Mouse (Mus musculus) limb, embryonic 12.5 days (tissue): Measurements from ENCODE around the gene Olfr521. TPM values are rescaled to one million over a fixed set of nuclear protein-coding genes. Genes with fewer than 3 reads are reported as not detected.
"Not testable (repeated sequence)": the region's sequence is repeated elsewhere in the genome, so short reads cannot be mapped to it uniquely, and the experiment has no call there.

ENCODE experiments used
- ATAC-seq: fragments of 200-750 bp; cut with Nextera tagmentation; 2 replicates; pipeline ENCODE4 v1.8.0; 2017; ENCODE audit warnings: low read depth, moderate TSS enrichment; ENCODE audit not compliant: insufficient number of reproducible peaks, insufficient read depth, low FRiP score, low TSS enrichment
- H3K27ac ChIP-seq: fragments of 300-500 bp; sonication (generic); 2 replicates; pipeline ENCODE4 v1.5.1; 2016; ENCODE audit warnings: mild to moderate bottlenecking, moderate library complexity
- H3K27me3 ChIP-seq: fragments of 300-500 bp; sonication (generic); 2 replicates; pipeline ENCODE4 v1.6.1; 2016; ENCODE audit warnings: mild to moderate bottlenecking, moderate library complexity
- H3K36me3 ChIP-seq: fragments of 300-500 bp; sonication (generic); 2 replicates; pipeline ENCODE4 v1.6.1; 2016; ENCODE audit warnings: mild to moderate bottlenecking, moderate library complexity
- H3K4me1 ChIP-seq: fragments of 300-500 bp; sonication (generic); replicated peaks from 2 replicates; pipeline ENCODE4 v1.6.1; 2016
- H3K4me2 ChIP-seq: fragments of 300-500 bp; sonication (generic); 2 replicates; pipeline ENCODE4 v1.6.1; 2016; ENCODE audit warnings: mild to moderate bottlenecking, moderate library complexity
- H3K4me3 ChIP-seq: fragments of 300-500 bp; sonication (generic); replicated peaks from 2 replicates; pipeline ENCODE4 v1.5.1; 2016; ENCODE audit warnings: mild to moderate bottlenecking
- H3K9ac ChIP-seq: fragments of 300-500 bp; sonication (generic); replicated peaks from 2 replicates; pipeline ENCODE4 v1.6.1; 2016; ENCODE audit warnings: mild to moderate bottlenecking, moderate library complexity
- H3K9me3 ChIP-seq: fragments of 300-500 bp; sonication (generic); 2 replicates; pipeline ENCODE4 v1.6.1; 2016; ENCODE audit warnings: mild to moderate bottlenecking, moderate library complexity
- WGBS: fragments of 180-500 bp; shearing (Covaris S2); methylation state at CpG from one replicate; pipeline ENCODE4 v1.1.7; 2016; 5-methylcytosine and 5-hydroxymethylcytosine counted together
- polyA plus RNA-seq: library from polyadenylated mRNA; unstranded; fragments of >200 nt; fragmentation: Nextera tagmentation; extraction: Ambion mirVana; gene quantifications from 2 replicates; pipeline ENCODE4 v1.2.1, GENCODE M21; 2016

Olfr521 gene
- polyA plus RNA-seq, 1 experiment from 2014 or later = not detected

DNA sequence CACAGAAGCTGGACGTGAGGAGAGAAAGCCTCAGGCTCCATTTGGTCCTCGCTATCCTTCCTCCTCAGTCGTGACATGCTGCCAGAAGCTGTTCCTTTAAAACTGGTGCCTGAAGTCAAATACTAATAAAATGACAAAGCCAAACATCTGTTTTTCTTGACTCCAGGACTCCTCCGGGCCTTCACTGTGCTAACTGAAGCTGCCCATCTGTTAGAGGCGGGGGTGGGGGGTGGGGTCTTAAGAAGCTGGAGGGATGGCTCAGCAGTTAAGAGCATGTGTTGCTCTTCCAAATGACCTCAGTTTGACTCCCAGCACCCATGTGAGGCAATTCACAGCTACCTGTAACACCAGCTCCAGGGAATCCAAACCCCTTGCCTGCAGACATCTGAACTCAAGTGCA lies 25.3 kb downstream of the Olfr521 start:
- Histone ChIP-seq H3K9me3 (no peaks in the 10 kb centered on the region), H3K27me3 (peaks cover 3% of the 10 kb centered on the region; the same call in 1 of the 2 replicates), H3K36me3 (no peaks in the 10 kb centered on the region), H3K9ac (no peak overlapping the region), H3K27ac (peak overlapping the region; percentile 56; the same call in 1 of the 2 replicates), H3K4me2 (no peak overlapping the region), H3K4me3 (no peak overlapping the region), H3K4me1 (peaks cover 15% of the 10 kb centered on the region)
- ATAC-seq = peak; percentile 52; the same call in 1 of the 2 replicates
- WGBS = 10% methylated on average over 5 of the region's 5 CpGs

DNA sequence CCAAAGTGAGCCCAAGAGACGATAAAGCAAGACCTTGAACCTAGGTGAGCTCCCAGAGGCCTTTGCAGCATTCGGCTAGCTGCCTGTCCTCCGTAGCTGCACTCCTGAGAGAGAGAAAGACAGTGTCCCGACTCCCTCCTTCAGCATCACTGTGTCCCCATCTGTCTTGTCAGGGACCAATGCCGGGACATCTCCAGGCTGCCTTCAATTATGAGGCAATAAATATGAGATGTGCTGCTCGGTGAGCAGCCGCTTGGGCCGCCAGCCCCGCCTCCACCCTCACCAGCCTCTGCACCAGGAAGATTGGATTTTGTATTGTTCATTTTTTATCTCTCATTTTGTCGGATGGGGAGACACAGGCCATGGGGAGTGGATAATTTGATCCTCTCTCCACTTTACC lies 27.5 kb downstream of the Olfr521 start:
- H3K27me3 ChIP-seq = peaks cover 17% of the 10 kb centered on the region
- H3K9ac ChIP-seq = no peak overlapping the region
- H3K4me1 ChIP-seq = peaks cover 21% of the 10 kb centered on the region
- no peaks in the 10 kb centered on the region for H3K36me3 ChIP-seq
- WGBS = 70% methylated on average over 10 of the region's 10 CpGs
- ATAC-seq = no peak
- H3K9me3 ChIP-seq = no peaks in the 10 kb centered on the region
- H3K4me3 ChIP-seq = no peak overlapping the region
- no peak overlapping the region for H3K27ac ChIP-seq
- H3K4me2 ChIP-seq = no peak overlapping the region

DNA sequence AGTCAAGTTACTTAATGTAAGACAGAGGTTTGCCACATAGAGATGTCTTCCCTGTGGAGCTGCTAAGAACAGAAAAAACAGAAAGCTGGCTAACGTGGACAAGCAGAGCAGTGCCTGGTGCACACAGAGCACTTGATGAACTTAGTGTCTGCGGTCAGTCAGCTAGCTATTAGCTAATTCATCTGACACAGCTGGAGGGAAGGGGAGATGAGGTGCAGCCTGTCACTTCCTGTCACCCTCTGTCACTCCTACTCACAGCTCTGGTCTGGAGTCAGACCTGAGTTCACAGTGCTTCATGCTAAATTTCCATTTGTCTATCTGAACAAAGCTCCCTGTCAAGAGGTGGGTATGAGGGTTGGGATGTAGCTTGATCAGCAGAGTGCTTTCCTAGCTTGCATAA lies 30.8 kb downstream of the Olfr521 start:
- ATAC-seq = no peak
- Histone ChIP-seq H3K36me3 (no peaks in the 10 kb centered on the region), H3K27ac (no peak overlapping the region), H3K4me1 (peaks cover 15% of the 10 kb centered on the region), H3K27me3 (peaks cover 42% of the 10 kb centered on the region), H3K4me2 (no peak overlapping the region), H3K9me3 (no peaks in the 10 kb centered on the region), H3K9ac (no peak overlapping the region), H3K4me3 (no peak overlapping the region)
- WGBS = 61% methylated on average over 2 of the region's 2 CpGs

DNA sequence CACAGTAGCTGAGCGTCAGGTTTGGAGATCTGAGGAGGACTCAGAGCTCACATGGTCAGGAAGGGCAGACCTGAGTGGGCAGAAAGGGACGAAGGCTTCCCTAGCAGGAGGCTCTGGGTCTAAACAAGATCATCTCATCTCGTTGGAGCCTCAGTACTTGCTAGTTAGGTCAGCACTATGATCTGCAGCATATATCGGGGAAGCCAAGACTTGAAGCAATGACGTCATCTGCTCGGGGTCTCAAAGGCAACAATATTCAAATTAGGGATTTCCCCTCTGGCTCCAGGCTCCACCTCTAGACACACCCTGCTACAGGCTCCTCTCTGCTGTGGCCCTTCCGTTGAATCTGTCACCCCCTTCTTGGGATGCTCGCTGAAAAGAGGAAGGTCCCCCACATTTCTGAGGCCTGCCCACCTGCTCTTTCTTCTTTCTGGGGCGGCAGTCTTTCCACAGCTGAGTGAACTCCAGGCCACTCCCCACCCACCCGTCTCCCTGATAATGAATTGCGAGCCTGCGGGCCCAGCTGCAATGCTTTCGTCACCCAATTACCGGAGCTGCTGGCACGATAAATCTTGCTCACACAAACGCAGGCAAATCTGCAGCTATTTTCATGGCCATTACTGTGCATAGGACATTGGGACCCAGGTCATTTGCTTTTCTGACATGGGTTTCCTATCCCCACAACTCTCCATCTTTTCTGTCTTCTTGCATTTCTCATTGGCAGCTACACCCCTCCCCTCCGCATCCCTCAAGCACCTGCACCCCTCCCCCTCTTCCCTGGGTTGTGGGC lies 32.1 kb downstream of the Olfr521 start:
- 11% methylated on average over 17 of the region's 17 CpGs for WGBS
- Histone ChIP-seq H3K4me1 (peaks cover 15% of the 10 kb centered on the region), H3K9ac (no peak overlapping the region), H3K4me3 (no peak overlapping the region; the same call in 1 of the 2 replicates), H3K4me2 (peak overlapping the region; percentile 41), H3K27ac (no peak overlapping the region), H3K9me3 (no peaks in the 10 kb centered on the region), H3K36me3 (no peaks in the 10 kb centered on the region), H3K27me3 (peaks cover 46% of the 10 kb centered on the region)
- ATAC-seq = no peak

DNA sequence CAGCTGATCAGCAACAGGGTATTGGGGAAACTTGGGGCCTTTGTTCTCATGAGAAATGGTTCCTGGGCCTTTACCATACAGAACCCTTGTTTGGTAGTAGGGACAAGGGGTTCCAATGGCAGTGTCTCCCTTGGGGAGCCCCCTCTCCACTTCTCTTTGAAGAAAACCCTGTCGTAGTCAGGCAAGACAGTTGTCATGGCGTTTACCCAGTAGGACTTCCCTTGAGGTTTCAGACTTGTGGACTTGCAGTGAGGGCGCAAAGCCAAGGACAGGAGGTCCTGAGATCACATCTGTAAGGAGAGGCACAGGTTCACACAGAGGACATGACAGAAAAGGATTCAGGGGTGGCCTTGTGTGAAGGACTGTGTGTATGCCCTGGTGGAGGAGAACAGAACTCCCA lies 33.2 kb downstream of the Olfr521 start:
- Histone ChIP-seq H3K9me3 (no peaks in the 10 kb centered on the region), H3K36me3 (no peaks in the 10 kb centered on the region), H3K4me3 (no peak overlapping the region), H3K4me1 (peaks cover 15% of the 10 kb centered on the region), H3K4me2 (no peak overlapping the region), H3K27me3 (peaks cover 46% of the 10 kb centered on the region), H3K27ac (no peak overlapping the region), H3K9ac (no peak overlapping the region)
- WGBS = 80% methylated on average over 3 of the region's 3 CpGs
- ATAC-seq = no peak

DNA sequence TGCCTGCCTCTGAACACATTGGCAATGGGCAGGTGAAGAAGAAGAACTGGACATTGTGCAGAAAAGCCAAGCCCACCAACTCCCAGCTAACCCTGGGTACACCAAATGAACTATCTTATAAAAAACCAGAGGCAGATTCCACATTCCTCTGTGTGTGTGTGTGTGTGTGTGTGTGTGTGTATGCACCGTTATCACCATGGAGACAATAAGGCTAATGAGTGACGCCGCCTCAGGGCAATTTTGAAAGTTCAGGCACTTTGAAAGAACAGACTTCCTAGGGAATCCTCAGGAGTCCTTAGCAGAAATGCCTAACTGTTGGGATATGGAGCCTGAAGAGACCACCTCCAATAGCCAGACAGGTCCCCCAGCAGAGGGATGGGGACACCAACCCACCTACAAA lies 34.0 kb downstream of the Olfr521 start:
- no peak overlapping the region for H3K4me3 ChIP-seq
- no peak for ATAC-seq
- H3K4me1 ChIP-seq = peaks cover 15% of the 10 kb centered on the region
- H3K27ac ChIP-seq = no peak overlapping the region
- no peak overlapping the region for H3K9ac ChIP-seq
- 78% methylated on average over 3 of the region's 3 CpGs for WGBS
- no peaks in the 10 kb centered on the region for H3K9me3 ChIP-seq
- no peak overlapping the region for H3K4me2 ChIP-seq
- H3K27me3 ChIP-seq = peaks cover 44% of the 10 kb centered on the region
- H3K36me3 ChIP-seq = no peaks in the 10 kb centered on the region

DNA sequence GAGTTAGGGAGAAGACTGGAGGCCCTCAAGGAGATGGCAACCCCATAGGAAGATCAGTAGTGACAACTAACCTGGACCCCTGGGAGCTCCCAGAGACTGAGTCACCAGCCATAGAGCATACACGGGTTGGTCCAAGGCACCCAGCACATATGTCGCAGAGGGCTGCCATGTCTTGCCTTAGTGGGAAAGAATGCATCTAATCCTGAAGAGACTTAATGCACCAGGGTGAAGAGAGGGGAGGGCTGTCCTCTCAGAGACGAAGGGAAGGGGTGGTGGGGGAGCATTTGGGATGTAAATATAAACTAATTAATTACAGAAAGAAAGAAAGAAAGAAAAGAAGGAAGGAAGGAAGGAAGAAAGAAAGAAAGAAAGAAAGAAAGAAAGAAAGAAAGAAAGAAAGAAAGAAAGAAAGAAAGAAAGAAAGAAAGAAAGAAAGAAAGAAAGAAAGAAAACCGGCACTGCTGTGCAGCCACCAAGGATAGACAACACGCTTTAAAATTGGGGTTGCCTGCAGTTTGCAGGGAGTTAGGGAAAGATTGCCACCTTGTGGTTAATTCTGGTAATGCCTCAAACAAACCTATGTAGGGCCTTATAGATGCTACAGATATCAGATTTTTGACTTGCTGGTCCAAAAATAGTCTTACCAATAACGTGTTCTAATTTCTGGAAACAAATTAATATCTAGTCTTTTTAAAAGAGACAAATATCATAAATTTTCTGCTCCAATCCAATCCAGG lies 34.8 kb downstream of the Olfr521 start:
- H3K4me1 ChIP-seq = peaks cover 15% of the 10 kb centered on the region
- no peak overlapping the region for H3K4me3 ChIP-seq
- H3K27me3 ChIP-seq = peaks cover 42% of the 10 kb centered on the region
- WGBS = 36% methylated on average over 6 of the region's 6 CpGs
- H3K27ac ChIP-seq = no peak overlapping the region
- H3K36me3 ChIP-seq = no peaks in the 10 kb centered on the region
- no peak overlapping the region for H3K4me2 ChIP-seq
- no peak for ATAC-seq
- H3K9ac ChIP-seq = no peak overlapping the region
- H3K9me3 ChIP-seq = no peaks in the 10 kb centered on the region

DNA sequence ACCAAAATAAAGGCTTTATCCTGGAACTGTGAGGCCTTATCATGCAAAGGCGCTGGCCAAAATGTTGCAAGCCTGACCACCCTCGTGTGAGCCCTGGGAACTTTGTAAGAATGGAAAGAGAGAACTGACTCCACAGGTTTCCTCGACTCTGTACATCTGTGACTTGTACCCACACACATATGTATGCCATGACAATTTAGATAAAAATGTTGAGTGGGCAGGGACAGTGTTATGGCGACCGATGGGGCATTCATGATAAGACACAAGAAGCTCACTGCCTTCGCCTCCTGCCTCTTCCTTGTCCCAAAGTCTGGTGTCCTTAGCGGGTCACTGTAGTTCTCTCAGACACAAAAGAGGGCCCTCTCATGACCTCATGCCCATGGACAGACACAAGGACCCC lies 35.8 kb downstream of the Olfr521 start:
- H3K4me3 ChIP-seq = no peak overlapping the region
- H3K4me2 ChIP-seq = no peak overlapping the region
- WGBS = 78% methylated on average over 7 of the region's 7 CpGs
- no peak overlapping the region for H3K27ac ChIP-seq
- peaks cover 15% of the 10 kb centered on the region for H3K4me1 ChIP-seq
- H3K36me3 ChIP-seq = no peaks in the 10 kb centered on the region
- no peak overlapping the region for H3K9ac ChIP-seq
- no peaks in the 10 kb centered on the region for H3K9me3 ChIP-seq
- no peak for ATAC-seq
- H3K27me3 ChIP-seq = peaks cover 38% of the 10 kb centered on the region

DNA sequence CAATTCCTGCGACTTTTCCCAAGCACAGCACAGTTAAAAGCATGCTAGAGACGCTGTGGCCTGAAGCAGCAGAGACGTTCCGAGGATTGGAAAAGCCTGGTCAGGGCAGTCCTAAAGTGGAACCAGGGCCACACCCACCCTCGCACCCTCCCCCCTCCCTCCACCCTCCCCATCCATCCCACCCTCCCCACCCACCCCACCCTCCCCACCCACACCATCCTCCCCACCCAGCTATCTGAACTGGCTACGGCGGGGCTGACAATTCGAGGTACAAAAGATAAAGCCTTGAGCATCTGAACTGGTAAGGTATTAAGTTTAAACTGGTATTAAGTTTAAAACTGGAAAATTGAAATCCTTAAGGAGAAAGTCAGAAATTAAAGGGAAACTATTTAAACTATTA lies 40.2 kb downstream of the Olfr521 start:
- H3K9ac ChIP-seq = no peak overlapping the region
- no peak overlapping the region for H3K27ac ChIP-seq
- 67% methylated on average over 8 of the region's 8 CpGs for whole genome bisulfite sequencing
- no peaks in the 10 kb centered on the region for H3K4me1 ChIP-seq
- no peak overlapping the region for H3K4me3 ChIP-seq
- H3K9me3 ChIP-seq = no peaks in the 10 kb centered on the region
- ATAC-seq = no peak
- no peak overlapping the region for H3K4me2 ChIP-seq
- H3K27me3 ChIP-seq = peaks cover 9% of the 10 kb centered on the region; the same call in 1 of the 2 replicates
- no peaks in the 10 kb centered on the region for H3K36me3 ChIP-seq

DNA sequence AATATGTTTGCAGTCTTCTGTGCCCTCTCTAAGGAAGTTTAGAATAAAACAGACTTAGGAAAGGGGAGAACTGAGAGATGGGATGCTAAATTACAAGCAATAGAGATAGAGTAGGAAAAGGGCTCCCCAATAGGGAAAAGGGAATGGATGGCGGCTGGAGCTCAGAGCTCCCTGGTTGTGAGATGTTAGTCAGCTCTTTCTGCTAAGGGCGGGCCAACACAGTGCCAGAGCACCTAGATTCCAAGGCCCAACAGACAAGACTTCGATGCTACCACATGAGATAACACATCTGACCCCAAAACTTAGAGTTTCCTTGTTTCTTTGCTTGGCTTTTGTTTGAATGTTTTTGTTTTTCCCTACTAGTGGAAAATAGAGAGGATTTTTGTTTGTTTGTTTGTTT lies 40.7 kb downstream of the Olfr521 start:
- not testable (repeated sequence) for H3K27ac ChIP-seq, H3K4me3 ChIP-seq, H3K27me3 ChIP-seq, H3K4me2 ChIP-seq, ATAC-seq, H3K4me1 ChIP-seq, H3K9ac ChIP-seq, H3K36me3 ChIP-seq, H3K9me3 ChIP-seq
- WGBS = 87% methylated on average over 3 of the region's 3 CpGs

DNA sequence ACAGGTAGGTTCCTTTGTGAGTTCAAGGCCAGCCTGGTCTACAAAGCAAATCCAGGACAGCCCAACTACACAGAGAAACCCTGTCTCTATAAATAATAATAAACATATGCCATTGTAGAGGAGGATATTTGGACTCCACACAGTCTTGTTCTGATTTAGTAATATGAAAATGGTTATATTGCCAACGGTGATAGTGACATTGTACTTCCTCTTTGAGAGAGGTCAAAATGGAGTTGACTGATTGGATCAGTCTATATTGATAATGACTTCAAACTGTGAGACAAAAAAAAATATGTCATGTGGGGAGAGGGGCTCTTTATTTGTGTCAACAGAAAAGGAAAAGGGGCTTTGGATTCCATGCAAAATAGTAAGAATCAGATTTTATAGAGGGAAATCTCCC lies 42.0 kb downstream of the Olfr521 start:
- 87% methylated on average over 1 of the region's 1 CpGs for WGBS
- Histone ChIP-seq H3K36me3 (no peaks in the 10 kb centered on the region), H3K27ac (no peak overlapping the region), H3K9ac (no peak overlapping the region), H3K4me1 (no peaks in the 10 kb centered on the region), H3K27me3 (no peaks in the 10 kb centered on the region), H3K4me3 (no peak overlapping the region), H3K9me3 (no peaks in the 10 kb centered on the region), H3K4me2 (no peak overlapping the region)
- ATAC-seq = no peak
